Mouse (Mus musculus) adipocyte (in vitro differentiated cells): ENCODE results near the gene Krtap5-1.
"Not testable (repeated sequence)": the region's sequence is repeated elsewhere in the genome, so short reads cannot be mapped to it uniquely, and the experiment has no call there.

ENCODE experiments used
- DNase-seq: peaks from one replicate; pipeline ENCODE4 v3.0.0-alpha.2; 2016; ENCODE audit warnings: low spot score

Gene Krtap5-1

DNA sequence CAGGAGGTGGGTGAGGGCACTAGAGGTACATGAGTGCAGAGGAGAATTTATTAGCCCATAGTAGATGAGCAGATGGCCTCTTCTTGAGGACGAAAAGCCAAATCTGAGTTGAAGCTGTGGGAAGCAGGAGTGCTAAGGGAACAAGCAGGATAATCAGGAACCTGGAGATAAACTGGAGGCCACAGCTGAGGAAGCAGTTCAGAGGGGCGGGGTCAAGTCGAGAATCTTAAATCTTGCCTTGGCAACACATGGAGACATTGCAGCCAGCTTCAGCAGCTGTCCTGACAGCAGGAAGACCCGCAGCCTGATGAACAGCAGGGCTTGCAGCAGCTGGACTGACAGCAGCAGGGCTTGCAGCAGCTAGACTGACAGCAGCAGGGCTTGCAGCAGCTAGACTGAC, 810 bp downstream of the Krtap5-1 start:
- not testable (repeated sequence) for DNase-seq

DNA sequence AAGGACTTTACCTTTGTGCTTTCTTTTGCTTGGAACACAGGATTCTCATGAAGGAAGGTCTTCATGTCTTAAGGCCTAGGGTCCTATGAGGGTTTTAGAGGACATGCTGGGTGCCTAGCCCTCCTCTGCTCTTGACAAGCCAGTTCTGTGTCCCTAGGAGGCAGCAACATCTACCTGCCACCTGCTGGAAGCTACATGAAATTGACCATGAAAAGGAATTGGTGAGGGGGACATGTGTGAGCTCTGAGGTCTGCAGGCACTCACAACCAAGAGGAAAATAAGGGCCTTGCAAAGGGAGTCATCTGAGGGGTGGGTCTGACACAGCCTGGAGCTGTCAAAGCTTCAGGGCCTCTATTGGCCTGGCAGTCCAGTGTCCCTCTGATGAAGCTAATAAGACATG, 1.5 kb downstream of the Krtap5-1 start:
- no peak for DNase-seq

DNA sequence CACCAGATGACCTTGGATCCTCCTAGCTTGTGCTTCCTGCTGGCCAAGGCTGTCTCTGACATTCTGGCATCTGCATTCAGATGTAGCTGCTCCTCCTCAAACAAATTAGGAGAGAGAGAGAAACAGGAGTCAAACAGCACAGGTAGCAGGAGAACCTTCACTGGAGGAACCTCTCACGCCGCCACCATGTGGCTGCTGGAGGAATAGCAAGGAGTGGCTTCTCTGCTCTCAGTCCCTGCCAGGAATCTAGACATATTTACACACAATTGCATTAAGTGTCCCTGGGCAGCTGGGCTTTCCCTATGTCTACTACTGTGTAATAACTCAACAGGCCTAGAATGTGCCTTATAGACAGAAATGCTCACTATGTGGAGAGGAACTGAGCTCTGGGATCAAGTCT, 3.1 kb downstream of the Krtap5-1 start:
- peak; percentile 12 for DNase-seq

DNA sequence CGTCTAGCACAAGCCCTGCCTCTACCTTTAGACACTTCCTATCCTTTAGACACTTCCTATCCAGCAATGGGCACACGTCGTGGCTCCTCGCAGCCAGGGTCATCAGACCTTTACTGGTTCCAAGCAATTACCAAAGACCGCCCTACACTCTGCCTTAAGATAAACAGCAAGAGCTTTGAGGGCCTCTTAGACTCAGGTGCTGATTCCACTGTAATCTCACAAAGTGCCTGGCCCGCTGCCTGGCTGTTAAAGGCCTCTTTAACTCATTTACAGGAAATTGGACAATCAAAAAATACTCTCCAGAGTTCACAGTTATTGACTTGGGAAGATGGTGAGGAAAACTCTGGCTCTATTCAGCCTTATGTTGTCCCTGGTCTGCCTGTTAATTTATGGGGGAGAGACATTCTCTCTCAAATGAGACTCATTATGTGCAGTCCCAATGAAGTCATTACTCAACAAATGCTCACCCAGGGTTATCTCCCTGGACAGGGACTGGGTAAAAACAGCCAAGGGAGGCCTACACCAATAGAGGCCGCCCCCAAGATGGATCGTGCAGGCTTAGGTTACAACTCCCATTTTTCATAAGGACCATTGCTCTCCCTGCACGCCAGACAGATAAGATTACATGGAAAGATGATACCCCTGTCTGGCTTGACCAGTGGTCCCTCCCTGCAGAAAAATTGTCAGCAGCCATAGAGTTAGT, 10.9 kb downstream of the Krtap5-1 start:
- not testable (repeated sequence) for DNase-seq

DNA sequence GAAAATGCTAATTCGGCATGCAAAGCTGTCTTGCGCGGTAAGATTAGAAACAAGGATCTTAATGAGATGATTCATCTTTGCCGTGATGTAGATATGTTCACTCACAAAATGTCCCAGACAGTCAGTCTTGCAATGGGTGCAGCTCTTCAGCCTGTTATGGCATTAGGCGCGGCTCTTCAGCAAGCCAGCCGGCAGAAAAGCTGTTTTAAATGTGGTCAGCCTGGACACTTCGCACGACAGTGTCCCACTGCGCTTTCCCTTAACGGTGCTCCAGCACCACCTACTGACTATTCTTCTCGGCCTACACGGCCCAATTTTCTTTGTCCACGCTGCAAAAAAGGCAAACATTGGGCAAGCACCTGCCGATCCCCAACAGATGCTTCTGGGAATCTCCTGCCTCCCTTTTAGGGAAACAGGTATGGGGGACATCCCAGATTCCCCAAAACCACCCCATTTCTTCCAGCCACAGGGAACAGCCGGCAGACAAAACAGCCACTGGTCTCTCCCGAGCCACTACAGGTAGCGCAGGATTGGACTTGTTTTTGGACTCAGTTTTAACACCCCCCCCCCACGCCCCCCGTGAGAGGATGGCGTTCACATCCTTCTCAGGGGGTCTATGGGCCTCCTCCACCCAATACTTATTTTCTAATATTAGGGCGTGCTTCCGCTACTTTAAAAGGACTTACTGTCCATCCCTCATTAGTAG, 11.6 kb downstream of the Krtap5-1 start:
- DNase-seq, result no peak

DNA sequence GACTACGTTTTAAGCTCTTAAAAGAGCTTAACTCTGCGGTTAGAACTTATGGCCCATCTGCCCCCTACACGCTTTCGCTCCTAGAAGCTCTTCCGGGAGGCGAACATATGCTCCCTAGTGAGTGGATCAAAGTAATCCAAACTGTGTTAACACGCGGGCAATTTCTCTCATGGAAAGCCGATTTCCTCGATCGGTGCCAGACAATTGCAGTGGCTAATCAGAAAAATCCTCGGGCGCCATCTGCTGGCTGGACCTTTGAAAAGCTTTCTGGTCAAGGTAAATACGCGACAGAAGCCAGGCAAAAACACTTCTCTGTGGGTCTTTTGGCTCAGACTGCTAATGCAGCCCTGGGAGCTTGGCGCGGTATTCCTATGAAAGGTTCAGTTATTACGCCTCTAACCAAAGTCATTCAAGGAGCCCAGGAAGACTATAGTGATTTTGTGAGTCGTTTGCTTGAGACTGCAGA, 12.3 kb downstream of the Krtap5-1 start:
- peak; percentile 88 for DNase-seq

DNA sequence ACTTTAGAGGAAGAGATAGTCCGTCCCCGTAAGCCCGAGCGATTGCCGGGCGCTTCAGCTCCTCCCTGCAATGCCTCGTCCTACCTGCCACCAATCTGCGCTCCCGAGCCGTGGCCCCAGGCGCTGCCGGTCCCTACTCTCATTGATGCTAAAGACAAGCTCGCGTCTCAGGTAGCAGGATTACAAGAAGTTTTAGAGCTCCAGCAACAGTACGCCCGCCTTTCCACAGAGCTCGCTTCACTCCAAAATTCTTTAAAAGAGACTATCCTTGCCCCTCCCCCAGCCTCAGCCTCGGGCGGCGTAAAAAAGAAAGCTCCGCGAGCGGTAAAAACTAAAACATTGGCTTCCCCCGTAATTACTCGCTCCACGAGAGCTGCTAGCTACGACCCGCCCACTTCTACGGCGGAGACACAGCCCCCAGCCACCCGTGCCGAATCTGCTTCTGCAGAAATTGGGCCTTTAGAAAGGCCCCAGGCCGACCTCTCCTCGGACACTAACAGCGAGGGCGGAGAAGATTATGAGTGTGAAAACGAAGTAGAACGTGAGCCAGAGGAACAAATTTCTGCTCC, 12.8 kb downstream of the Krtap5-1 start:
- peak; percentile 3 for DNase-seq

DNA sequence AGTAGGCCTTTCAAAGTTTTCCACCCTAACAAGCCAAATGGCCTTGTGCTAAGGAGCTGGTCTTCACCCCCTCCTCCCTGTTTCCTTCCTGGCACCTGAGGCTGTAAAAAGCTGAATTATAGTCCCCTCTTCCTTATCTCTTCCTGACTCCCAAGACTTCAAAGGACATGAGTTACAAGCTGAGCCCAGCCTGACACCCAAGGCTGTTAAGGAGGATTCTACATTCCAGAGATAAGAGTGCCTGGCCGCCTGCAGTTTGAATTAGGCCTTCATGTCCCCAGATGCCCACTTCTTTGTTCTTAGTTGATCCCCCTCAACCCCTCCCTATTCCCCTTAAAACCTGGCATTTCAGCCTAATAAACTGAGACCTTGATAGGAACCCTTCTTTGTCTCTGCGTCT, 14.1 kb downstream of the Krtap5-1 start:
- not testable (repeated sequence) for DNase-seq

DNA sequence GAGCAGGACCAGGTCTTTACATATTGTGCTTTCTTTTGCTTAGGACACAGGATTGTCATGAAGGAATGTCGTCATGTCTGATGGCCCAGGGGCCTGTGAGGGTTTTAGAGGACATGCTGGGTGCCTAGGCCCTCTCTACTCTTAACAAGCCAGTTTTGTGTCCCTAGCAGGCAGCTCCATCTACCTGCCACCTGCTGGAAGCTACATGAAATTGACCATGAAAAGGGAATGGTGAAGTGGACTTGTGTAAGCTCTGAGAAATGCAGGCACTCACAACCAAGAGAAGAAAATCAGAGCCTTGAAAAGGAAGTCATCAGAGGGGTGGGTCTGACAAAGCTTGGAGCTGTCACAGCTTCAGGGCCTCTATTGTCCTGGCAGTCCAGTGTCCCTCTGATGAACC, 17.6 kb downstream of the Krtap5-1 start:
- DNase-seq, result not testable (repeated sequence)

DNA sequence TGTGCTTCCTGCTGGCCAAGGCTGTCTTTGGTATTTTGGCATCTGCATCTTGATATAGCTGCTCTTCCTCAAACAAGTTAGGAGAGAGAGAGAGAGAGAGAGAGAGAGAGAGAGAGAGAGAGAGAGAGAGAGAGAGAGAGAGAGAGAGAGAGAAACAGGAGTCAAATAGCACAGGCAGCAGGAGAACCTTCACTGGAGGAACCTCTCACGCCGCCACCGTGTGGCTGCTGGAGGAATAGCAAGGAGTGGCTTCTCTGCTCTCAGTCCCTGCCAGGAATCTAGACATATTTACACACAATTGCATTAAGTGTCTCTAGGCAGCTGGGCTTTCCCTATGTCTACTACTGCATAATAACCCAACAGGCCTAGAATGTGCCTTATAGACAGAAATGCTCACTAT, 18.7 kb downstream of the Krtap5-1 start:
- DNase-seq, result peak; percentile 58

DNA sequence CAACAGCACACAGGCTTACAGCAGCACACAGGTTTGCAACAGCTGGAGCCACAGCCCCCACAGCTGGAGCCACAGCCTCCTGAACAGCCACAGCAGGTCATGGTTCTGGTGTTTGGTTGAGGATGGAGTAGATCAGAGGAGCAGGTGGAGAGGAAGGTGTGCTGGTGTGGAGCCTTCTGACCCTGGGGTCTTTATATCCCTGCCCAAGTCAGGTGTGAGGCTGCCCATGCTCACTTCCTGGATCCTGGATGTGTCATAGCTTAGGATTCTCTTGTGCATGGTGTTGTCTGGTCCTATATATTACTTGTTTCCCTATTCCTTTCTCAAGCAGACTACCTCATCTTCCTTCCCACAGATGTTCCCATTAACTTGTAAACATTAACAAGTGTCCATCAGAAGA, 22.7 kb downstream of the Krtap5-1 start, which contains the start of gene Gm4559:
Gm4559 (minus strand) TSS at position 101 of the 400 bp plus-strand sequence.
- not testable (repeated sequence) for DNase-seq

DNA sequence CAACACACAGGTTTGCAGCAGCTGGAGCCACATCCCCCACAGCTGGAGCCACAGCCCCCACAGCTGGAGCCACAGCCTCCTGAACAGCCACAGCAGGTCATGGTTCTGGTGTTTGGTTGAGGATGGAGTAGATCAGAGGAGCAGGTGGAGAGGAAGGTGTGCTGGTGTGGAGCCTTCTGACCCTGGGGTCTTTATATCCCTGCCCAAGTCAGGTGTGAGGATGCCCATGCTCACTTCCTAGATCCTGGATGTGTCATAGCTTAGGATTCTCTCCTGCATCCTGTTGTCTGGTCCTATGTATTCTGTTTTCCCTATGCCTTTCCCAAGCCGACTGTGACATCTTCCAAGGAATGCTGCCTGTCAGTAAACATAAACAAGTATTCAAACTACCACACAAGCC, 38.7 kb downstream of the Krtap5-1 start, which contains the start of gene Gm2431:
Gm2431 (minus strand) TSS at position 101 of the 400 bp plus-strand sequence.
- not testable (repeated sequence) for DNase-seq

DNA sequence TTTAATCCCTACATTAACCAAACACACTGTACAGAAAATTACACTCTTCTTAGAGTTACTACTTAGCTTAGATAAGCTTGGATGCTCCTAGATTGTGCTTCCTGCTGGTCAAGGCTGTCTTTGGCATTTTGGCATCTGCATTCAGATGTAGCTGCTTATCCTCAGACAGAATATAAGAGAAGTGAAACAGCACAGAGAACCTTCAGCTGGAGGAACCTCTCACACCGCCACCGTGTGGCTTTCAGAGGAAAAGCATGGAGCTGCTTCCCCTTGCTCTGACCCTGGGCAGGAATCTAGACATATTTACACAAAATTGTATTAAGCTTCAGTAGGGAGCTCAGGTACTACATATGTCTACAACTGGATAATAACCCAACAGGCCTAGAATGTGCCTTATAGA, 41.4 kb downstream of the Krtap5-1 start:
- peak; percentile 15 for DNase-seq

DNA sequence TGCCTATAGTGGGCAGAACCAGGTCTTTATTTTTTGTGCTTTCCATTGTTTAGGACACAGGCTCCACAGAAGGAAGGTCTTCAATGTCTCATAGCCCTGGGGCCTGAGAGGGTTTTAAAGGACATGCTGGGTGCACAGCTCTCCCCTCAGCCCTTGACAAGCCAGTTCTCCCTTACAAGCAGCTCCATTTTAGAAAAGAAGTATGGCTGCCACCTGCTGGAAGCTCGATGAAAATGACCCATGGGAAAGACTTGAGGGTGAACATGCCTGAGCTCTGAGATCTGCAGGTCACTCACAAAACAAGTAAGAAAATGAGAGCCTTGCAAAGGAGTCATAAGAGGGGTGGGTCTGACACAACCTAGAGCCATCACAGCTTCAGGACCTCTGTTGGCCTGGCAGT, 47.1 kb downstream of the Krtap5-1 start:
- DNase-seq, result peak; percentile 18
